Mouse (Mus musculus) liver, postnatal 0 days (tissue): ENCODE results near the gene Mrpl30.

Experiments
- CTCF ChIP-seq: sonication (generic); IDR thresholded peaks from 2 replicates; pipeline ENCODE4 v1.5.1; 2016; ENCODE audit warnings: antibody characterized with exemption, low read depth
- EP300 ChIP-seq: IDR thresholded peaks from 2 replicates; pipeline ENCODE4 v1.6.1; 2016; ENCODE audit warnings: antibody characterized with exemption, low read depth, mild to moderate bottlenecking

DNA sequence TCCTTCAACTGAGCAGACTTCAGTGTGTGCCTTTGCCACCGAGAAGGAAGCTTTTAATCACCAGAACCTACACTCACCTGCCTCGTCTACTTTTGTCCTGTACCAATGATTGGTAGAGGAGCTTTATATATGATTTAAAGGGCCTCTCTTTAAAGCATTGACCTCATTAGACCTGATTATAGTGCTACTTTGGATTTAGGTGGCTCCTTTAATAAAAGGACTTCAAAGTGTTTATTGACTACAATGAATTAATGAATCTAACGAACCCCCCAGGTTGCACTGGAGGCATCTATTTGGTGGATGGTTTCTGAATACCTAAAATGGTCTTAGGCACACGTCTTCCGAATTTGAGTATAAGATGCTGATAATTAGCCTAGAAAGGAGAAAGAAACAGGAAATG, 26.1 kb downstream of the Mrpl30 start, which contains the start of gene Lyg2:
- no peak for TF ChIP-seq EP300
- no peak for TF ChIP-seq CTCF
